In the genomic region with DNA sequence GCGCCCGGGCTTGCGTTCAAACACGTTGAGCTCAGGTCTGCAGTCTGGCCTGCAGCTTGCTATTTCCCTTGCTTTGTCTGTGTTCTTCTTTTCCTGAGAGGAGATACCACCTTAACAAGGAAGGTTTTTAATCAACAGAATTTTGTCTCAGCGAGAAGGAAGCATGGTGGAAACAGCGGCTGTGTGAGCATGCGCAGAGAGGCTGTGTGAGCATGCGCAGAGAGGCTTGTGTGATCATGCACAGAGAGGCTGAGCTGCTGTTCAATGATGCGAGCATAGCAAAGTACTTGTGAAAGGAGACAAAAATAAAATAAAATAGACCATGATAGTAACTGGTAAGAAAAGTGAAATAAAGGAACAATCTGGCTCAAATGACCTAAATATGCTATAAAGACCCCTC, we compare ENCODE assay signal across 17 mouse cellular contexts.
"Had no signal": no experiment of that assay in that cellular context is flagged by ENCODE, and none has a peak within 500 bp of the region (broad histone marks: within the 10 kb centered on the region; RNA-seq: fewer than 3 reads in every experiment).

No protein-coding gene starts in this region.

- H3K9me3 ChIP-seq: neural tube, embryonic 12.5 days; neural tube, embryonic 13.5 days; neural tube, embryonic 15.5 days; stomach, embryonic 15.5 days had no signal

- H3K27me3 ChIP-seq: neural tube, embryonic 12.5 days; neural tube, embryonic 13.5 days; neural tube, embryonic 15.5 days; stomach, embryonic 15.5 days had no signal

- H3K4me3 ChIP-seq: neural tube, embryonic 12.5 days; neural tube, embryonic 13.5 days; neural tube, embryonic 15.5 days; stomach, embryonic 15.5 days had no signal

- H3K9ac ChIP-seq: neural tube, embryonic 12.5 days; neural tube, embryonic 13.5 days; neural tube, embryonic 15.5 days; stomach, embryonic 15.5 days had no signal

- DNase-seq: retina, postnatal 1 day; right cerebral cortex, adult 18-20 months; right cerebral cortex, postnatal 14 days; right cerebral cortex, postnatal 25 days; right cerebral cortex, postnatal 4 days; spleen, adult 18-20 months; thymus, adult 18-20 months; thymus, adult 2 months; thymus, postnatal 14 days; thymus, postnatal 25 days; thymus, postnatal 36 days; thymus, postnatal 4 days had no signal

- H3K4me2 ChIP-seq: neural tube, embryonic 12.5 days; neural tube, embryonic 13.5 days; neural tube, embryonic 15.5 days; stomach, embryonic 15.5 days had no signal

- H3K36me3 ChIP-seq: neural tube, embryonic 12.5 days; neural tube, embryonic 13.5 days; neural tube, embryonic 15.5 days; stomach, embryonic 15.5 days had no signal

- H3K4me1 ChIP-seq: neural tube, embryonic 12.5 days; neural tube, embryonic 15.5 days; stomach, embryonic 15.5 days had no signal

- H3K27ac ChIP-seq: neural tube, embryonic 12.5 days; neural tube, embryonic 13.5 days; neural tube, embryonic 15.5 days; stomach, embryonic 15.5 days; stomach, postnatal 0 days had no signal
